Mouse (Mus musculus) liver, embryonic 16.5 days (tissue): ENCODE measurements around the gene Zhx3. TPM values are rescaled to one million over a fixed set of nuclear protein-coding genes. Genes with fewer than 3 reads are reported as not detected.

Source experiments
- ATAC-seq: fragments of 200-750 bp; cut with Nextera tagmentation; 2 replicates; pipeline ENCODE4 v1.8.0; 2017; ENCODE audit warnings: low read depth, mild to moderate bottlenecking, moderate number of reproducible peaks, moderate library complexity
- H3K27ac ChIP-seq: fragments of 300-500 bp; sonication (generic); 2 replicates; pipeline ENCODE4 v1.5.1; 2014; ENCODE audit warnings: mild to moderate bottlenecking, low read length
- H3K27me3 ChIP-seq: fragments of 300-500 bp; sonication (generic); 2 replicates; pipeline ENCODE4 v1.6.1; 2014; ENCODE audit warnings: low read depth, low read length, mixed read lengths; ENCODE audit not compliant: control insufficient read depth, insufficient read depth
- H3K36me3 ChIP-seq: fragments of 300-500 bp; sonication (generic); 2 replicates; pipeline ENCODE4 v1.6.1; 2014; ENCODE audit warnings: mild to moderate bottlenecking; ENCODE audit not compliant: control insufficient read depth, insufficient read depth
- H3K4me1 ChIP-seq: fragments of 300-500 bp; sonication (generic); 2 replicates; pipeline ENCODE4 v1.6.1; 2014; ENCODE audit warnings: low read depth, low read length, mixed read lengths; ENCODE audit not compliant: control insufficient read depth
- H3K4me2 ChIP-seq: fragments of 300-500 bp; sonication (generic); 2 replicates; pipeline ENCODE4 v1.6.1; 2014; ENCODE audit warnings: low read depth, low read length, mixed read lengths
- H3K4me3 ChIP-seq: fragments of 300-500 bp; sonication (generic); 2 replicates; pipeline ENCODE4 v1.5.1; 2014; ENCODE audit warnings: low read depth, mild to moderate bottlenecking, low read length
- H3K9ac ChIP-seq: fragments of 300-500 bp; sonication (generic); 2 replicates; pipeline ENCODE4 v1.6.1; 2014; ENCODE audit warnings: low read depth, low read length
- H3K9me3 ChIP-seq: fragments of 300-500 bp; sonication (generic); replicated peaks from 2 replicates; pipeline ENCODE4 v1.6.1; 2016; ENCODE audit warnings: low read length; ENCODE audit not compliant: control insufficient read depth
- whole genome bisulfite sequencing: fragments of 180-500 bp; shearing (Covaris S2); extraction: QIAGEN DNeasy Blood & Tissue Kit; methylation state at CpG from one replicate; pipeline ENCODE4 v1.1.7; 2014; ENCODE audit not compliant: insufficient replicate concordance; 5-methylcytosine and 5-hydroxymethylcytosine counted together
- polyA plus RNA-seq: library from polyadenylated mRNA; unstranded; fragments of >200 nt; fragmentation: Nextera tagmentation; extraction: Ambion mirVana; gene quantifications from 2 replicates; pipeline ENCODE4 v1.2.1, GENCODE M21; 2015

Zhx3 gene
- polyA plus RNA-seq, 1 experiment from 2014 or later, result 3.2 TPM

- peaks cover 16% of the 10 kb centered on the region for H3K4me1 ChIP-seq
- no peak overlapping the region for H3K27ac ChIP-seq
Measured at GRCm38 (mm10) chr2:160732420-160732995, 140.3 kb downstream of the Zhx3 start.

GRCm38 (mm10) chr2:160731839-160732261 lies 140.9 kb downstream of the Zhx3 start:
- H3K4me3 ChIP-seq, result peak overlapping the region; percentile 79
- H3K27ac ChIP-seq, result 0 out of 2 replicates have a peak overlapping the region, but pooled peaks have one; percentile 23

More at GRCm38 (mm10) chr2:160732420-160732995, 140.3 kb downstream of the Zhx3 start:
- H3K4me2 ChIP-seq, result peak overlapping the region; percentile 94
- no peak for ATAC-seq
- peak overlapping the region; percentile 79 for H3K4me3 ChIP-seq
- peaks cover 23% of the 10 kb centered on the region for H3K27me3 ChIP-seq
- no peaks in the 10 kb centered on the region for H3K9me3 ChIP-seq
- H3K36me3 ChIP-seq, result no peaks in the 10 kb centered on the region
- H3K9ac ChIP-seq, result peak overlapping the region; percentile 74; the same call in 1 of the 2 replicates
- WGBS, result 24% methylated on average over 9 of the region's 9 CpGs

GRCm38 (mm10) chr2:160731117-160731838 lies 141.5 kb downstream of the Zhx3 start, which contains the start of gene Plcg1:
Gene Plcg1 (plus strand): TSS chr2:160731300.
- Histone ChIP-seq H3K9ac (peak within 1 kb of the TSS; percentile 74), H3K4me2 (peak within 1 kb of the TSS; percentile 94), H3K36me3 (no peaks in the 10 kb centered on the region), H3K4me3 (peak within 1 kb of the TSS; percentile 79), H3K9me3 (no peaks in the 10 kb centered on the region), H3K27me3 (peaks cover 23% of the 10 kb centered on the region), H3K27ac (peak within 1 kb of the TSS; percentile 61; the same call in 1 of the 2 replicates), H3K4me1 (peaks cover 16% of the 10 kb centered on the region)
- ATAC-seq, result peak; percentile 94
- under 1% methylated on average over 71 of the region's 99 CpGs for WGBS

More at GRCm38 (mm10) chr2:160731839-160732261, 140.9 kb downstream of the Zhx3 start:
- H3K27me3 ChIP-seq, result peaks cover 23% of the 10 kb centered on the region
- WGBS, result under 1% methylated on average over 32 of the region's 32 CpGs
- peak overlapping the region; percentile 94 for H3K4me2 ChIP-seq
- no peaks in the 10 kb centered on the region for H3K36me3 ChIP-seq
- H3K4me1 ChIP-seq, result peaks cover 16% of the 10 kb centered on the region
- no peak for ATAC-seq
- H3K9ac ChIP-seq, result peak overlapping the region; percentile 74
- H3K9me3 ChIP-seq, result no peaks in the 10 kb centered on the region

GRCm38 (mm10) chr2:160730797-160731116 lies 142.0 kb downstream of the Zhx3 start:
- peaks cover 23% of the 10 kb centered on the region for H3K27me3 ChIP-seq
- ATAC-seq, result no peak; the same call in 1 of the 2 replicates
- no peak overlapping the region for H3K27ac ChIP-seq

GRCm38 (mm10) chr2:160729851-160730796 lies 142.7 kb downstream of the Zhx3 start:
- peaks cover 23% of the 10 kb centered on the region for H3K27me3 ChIP-seq
- peaks cover 16% of the 10 kb centered on the region for H3K4me1 ChIP-seq
- peak overlapping the region; percentile 79 for H3K4me3 ChIP-seq
- H3K36me3 ChIP-seq, result no peaks in the 10 kb centered on the region
- WGBS, result 21% methylated on average over 17 of the region's 17 CpGs
- no peaks in the 10 kb centered on the region for H3K9me3 ChIP-seq
- H3K27ac ChIP-seq, result no peak overlapping the region
- H3K9ac ChIP-seq, result no peak overlapping the region; the same call in 1 of the 2 replicates
- H3K4me2 ChIP-seq, result peak overlapping the region; percentile 94
- ATAC-seq, result no peak

More at GRCm38 (mm10) chr2:160730797-160731116, 142.0 kb downstream of the Zhx3 start:
- H3K4me3 ChIP-seq, result peak overlapping the region; percentile 79
- no peaks in the 10 kb centered on the region for H3K36me3 ChIP-seq
- H3K9me3 ChIP-seq, result no peaks in the 10 kb centered on the region
- peak overlapping the region; percentile 94 for H3K4me2 ChIP-seq
- peak overlapping the region; percentile 74 for H3K9ac ChIP-seq
- H3K4me1 ChIP-seq, result peaks cover 16% of the 10 kb centered on the region
- WGBS, result 8% methylated on average over 19 of the region's 19 CpGs

- H3K4me3 ChIP-seq, result no peak overlapping the region
- 71% methylated on average over 2 of the region's 2 CpGs for WGBS
- peaks cover 14% of the 10 kb centered on the region for H3K4me1 ChIP-seq
- ATAC-seq, result no peak
- H3K9ac ChIP-seq, result no peak overlapping the region
- no peaks in the 10 kb centered on the region for H3K9me3 ChIP-seq
- peaks cover 23% of the 10 kb centered on the region for H3K27me3 ChIP-seq
- peaks cover 6% of the 10 kb centered on the region for H3K36me3 ChIP-seq
- no peak overlapping the region for H3K4me2 ChIP-seq
- H3K27ac ChIP-seq, result no peak overlapping the region
Measured at GRCm38 (mm10) chr2:160729436-160729835, 143.4 kb downstream of the Zhx3 start.

- ATAC-seq, result no peak
- H3K9me3 ChIP-seq, result no peaks in the 10 kb centered on the region
- no peak overlapping the region for H3K9ac ChIP-seq
- H3K27me3 ChIP-seq, result peaks cover 23% of the 10 kb centered on the region
- H3K4me3 ChIP-seq, result no peak overlapping the region
- peaks cover 11% of the 10 kb centered on the region for H3K36me3 ChIP-seq
- H3K27ac ChIP-seq, result no peak overlapping the region
- H3K4me2 ChIP-seq, result no peak overlapping the region
- H3K4me1 ChIP-seq, result peaks cover 14% of the 10 kb centered on the region
- WGBS, result 90% methylated on average over 3 of the region's 3 CpGs
Measured at GRCm38 (mm10) chr2:160728972-160729371, 143.8 kb downstream of the Zhx3 start.

- Histone ChIP-seq H3K4me1 (peaks cover 8% of the 10 kb centered on the region), H3K4me2 (no peak overlapping the region), H3K9me3 (no peaks in the 10 kb centered on the region), H3K27me3 (peaks cover 9% of the 10 kb centered on the region; the same call in 1 of the 2 replicates), H3K9ac (no peak overlapping the region), H3K4me3 (no peak overlapping the region), H3K27ac (no peak overlapping the region), H3K36me3 (peaks cover 32% of the 10 kb centered on the region)
- ATAC-seq, result no peak
- WGBS, result 88% methylated on average over 6 of the region's 6 CpGs
Measured at GRCm38 (mm10) chr2:160725877-160726864, 146.6 kb downstream of the Zhx3 start.
